Mouse (Mus musculus) ES-E14 (cell line): ENCODE measurements around the gene Ttll5.

ENCODE experiments used
- CHD2 ChIP-seq: IDR thresholded peaks from 2 replicates; pipeline ENCODE4 v1.6.1; 2014; ENCODE audit warnings: mild to moderate bottlenecking, low read depth, low read length, inconsistent platforms
- ZC3H11A ChIP-seq: IDR thresholded peaks from 2 replicates; pipeline ENCODE4 v1.6.1; 2012; ENCODE audit warnings: low read depth, mild to moderate bottlenecking, inconsistent platforms, low read length, borderline replicate concordance
- ZNF384 ChIP-seq: IDR thresholded peaks from 2 replicates; pipeline ENCODE4 v1.6.1; 2012; ENCODE audit warnings: low read depth, low read length, inconsistent platforms

GRCm38 (mm10) chr12:85974030-85974429 lies 149.6 kb downstream of the Ttll5 start:
- no peak for TF ChIP-seq ZNF384
- no peak for TF ChIP-seq ZC3H11A
- no peak for TF ChIP-seq CHD2
